Mouse (Mus musculus) E14TG2a.4 (cell line): ENCODE results near the gene Abtb2.

Experiments used
- H3K27me3 ChIP-seq: 2 replicates; pipeline ENCODE4 v1.6.1; 2014; ENCODE audit warnings: low read length, control low read depth; ENCODE audit not compliant: insufficient read depth
- H3K36me3 ChIP-seq: 2 replicates; pipeline ENCODE4 v1.6.1; 2014; ENCODE audit warnings: low read length, control low read depth; ENCODE audit not compliant: insufficient read depth
- H3K4me1 ChIP-seq: replicated peaks from 2 replicates; pipeline ENCODE4 v1.6.1; 2014; ENCODE audit warnings: low read depth, low read length, control low read depth
- H3K4me3 ChIP-seq: replicated peaks from 2 replicates; pipeline ENCODE4 v1.5.1; 2014; ENCODE audit warnings: mild to moderate bottlenecking, low read length
- H3K9me3 ChIP-seq: 2 replicates; pipeline ENCODE4 v1.6.1; 2014; ENCODE audit warnings: low read length, control low read depth
- CTCF ChIP-seq: conservative IDR thresholded peaks from 2 replicates; pipeline ENCODE4 v1.5.1; 2014; ENCODE audit warnings: low read length
- NANOG ChIP-seq: IDR thresholded peaks from 2 replicates; pipeline ENCODE4 v1.6.1; 2014; ENCODE audit warnings: borderline replicate concordance, low read length, mixed read lengths
- POU5F1 ChIP-seq: IDR thresholded peaks from 2 replicates; pipeline ENCODE4 v1.6.1; 2014; ENCODE audit warnings: low read length, borderline replicate concordance

Abtb2 gene

DNA sequence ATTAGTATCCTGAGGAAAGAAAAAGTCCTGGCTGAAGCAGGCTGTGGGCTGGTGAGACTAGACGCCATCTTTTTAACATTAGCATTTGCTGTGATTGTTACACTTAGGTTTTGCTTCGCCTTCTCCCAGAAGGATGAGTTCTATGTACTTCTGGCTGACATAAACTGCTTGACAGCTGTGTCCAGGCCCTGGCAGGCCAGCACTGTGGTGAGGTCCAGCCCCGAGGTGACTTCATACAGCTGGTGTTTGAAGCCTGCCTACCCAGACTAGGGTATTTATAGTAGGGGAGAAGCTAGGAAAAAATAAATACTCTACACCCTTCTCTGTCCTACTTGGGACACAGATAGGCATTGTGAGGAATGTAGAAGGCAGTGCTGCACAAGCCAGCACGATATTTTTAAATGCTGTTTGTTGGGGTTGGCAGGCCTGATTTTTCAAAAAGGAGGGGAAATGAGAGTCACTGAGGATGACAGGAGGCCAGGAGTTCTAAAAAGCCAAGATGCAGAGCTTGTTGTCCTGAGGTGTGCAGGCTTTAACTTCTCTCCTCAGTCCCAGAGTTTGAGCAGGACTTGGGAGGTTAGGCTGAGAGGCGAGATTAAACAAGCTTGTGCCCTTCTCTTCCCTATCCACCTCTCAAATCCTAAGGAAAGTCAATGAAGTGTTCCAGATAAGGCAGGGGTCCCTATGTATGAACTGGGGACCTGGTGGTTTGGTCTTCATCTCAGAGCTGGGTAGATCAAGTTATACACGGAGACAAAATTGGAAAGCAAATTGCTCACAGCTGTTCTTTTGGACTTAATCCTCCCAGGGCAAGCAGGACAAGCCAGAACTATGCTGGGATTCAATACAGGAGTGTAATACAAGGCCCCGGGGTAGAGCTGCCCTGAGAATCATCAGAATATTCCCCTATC, 11.9 kb downstream of the Abtb2 start:
- Histone ChIP-seq H3K27me3 (0 out of 2 replicates have a peak, but pooled peaks cover 2% of the 10 kb centered on the region), H3K4me1 (no peaks in the 10 kb centered on the region), H3K9me3 (no peaks in the 10 kb centered on the region), H3K4me3 (no peak overlapping the region), H3K36me3 (no peaks in the 10 kb centered on the region)
- TF ChIP-seq CTCF (no peak), NANOG (no peak), POU5F1 (no peak)

GRCm38 (mm10) chr2:103578663-103579213, 12.6 kb downstream of the Abtb2 start:
- TF ChIP-seq NANOG (no peak), POU5F1 (no peak), CTCF (no peak)
- H3K27me3 ChIP-seq, result no peaks in the 10 kb centered on the region

GRCm38 (mm10) chr2:103580756-103581155, 14.6 kb downstream of the Abtb2 start:
- Histone ChIP-seq H3K4me1 (no peaks in the 10 kb centered on the region), H3K36me3 (no peaks in the 10 kb centered on the region), H3K9me3 (no peaks in the 10 kb centered on the region), H3K4me3 (no peak overlapping the region), H3K27me3 (no peaks in the 10 kb centered on the region)
- TF ChIP-seq CTCF (no peak), POU5F1 (no peak), NANOG (no peak)

More at GRCm38 (mm10) chr2:103578663-103579213, 12.6 kb downstream of the Abtb2 start:
- Histone ChIP-seq H3K4me3 (no peak overlapping the region), H3K4me1 (no peaks in the 10 kb centered on the region), H3K36me3 (no peaks in the 10 kb centered on the region), H3K9me3 (no peaks in the 10 kb centered on the region)

DNA sequence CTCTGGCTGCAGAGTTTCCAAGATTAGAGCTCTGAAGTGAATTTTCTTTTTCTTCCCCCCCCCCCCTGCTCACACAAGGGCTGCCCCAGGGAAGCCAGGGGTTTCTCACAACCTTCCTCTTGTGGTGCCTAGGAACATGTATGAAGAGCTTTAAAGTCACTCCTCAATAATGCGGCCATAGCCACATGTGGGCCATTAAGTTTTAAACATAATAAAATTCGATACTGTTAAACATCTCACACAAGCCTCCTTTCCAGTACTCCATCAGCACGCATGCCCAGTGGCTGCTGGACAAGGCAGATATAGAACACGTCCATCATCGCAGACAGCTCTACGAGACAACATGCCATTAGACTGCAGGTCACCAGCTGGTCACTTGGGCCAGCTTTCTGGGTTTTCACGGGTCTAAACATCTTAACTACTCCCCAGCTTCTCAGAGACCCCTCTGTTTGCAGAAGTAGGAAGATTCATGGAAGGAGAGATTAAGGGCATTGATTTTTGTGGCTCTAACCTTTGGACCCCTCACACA, 15.3 kb downstream of the Abtb2 start:
- TF ChIP-seq NANOG (no peak), CTCF (no peak), POU5F1 (no peak)
- H3K4me1 ChIP-seq, result no peaks in the 10 kb centered on the region
- no peak overlapping the region for H3K4me3 ChIP-seq
- no peaks in the 10 kb centered on the region for H3K36me3 ChIP-seq
- no peaks in the 10 kb centered on the region for H3K27me3 ChIP-seq
- H3K9me3 ChIP-seq, result no peaks in the 10 kb centered on the region

DNA sequence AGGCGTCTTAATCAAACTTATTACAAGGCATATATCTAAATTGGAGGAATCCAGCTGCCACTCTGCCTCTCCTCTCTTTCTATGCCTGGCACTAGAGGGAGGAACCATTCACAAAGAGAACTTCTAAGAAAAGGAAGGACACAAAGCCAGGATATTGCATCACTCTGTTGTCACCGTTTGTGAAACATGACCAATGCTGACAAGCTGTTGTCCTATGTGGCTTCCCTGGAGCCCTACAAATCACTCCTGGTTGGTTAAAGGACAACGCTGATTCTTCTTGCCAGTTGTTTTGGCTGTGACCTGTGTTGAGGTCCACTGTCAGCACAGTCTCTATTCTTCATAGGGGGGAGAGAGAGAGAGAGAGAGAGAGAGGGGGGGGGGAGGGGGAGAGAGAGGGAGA, 17.2 kb downstream of the Abtb2 start:
- TF ChIP-seq CTCF (no peak), POU5F1 (no peak), NANOG (no peak)
- Histone ChIP-seq H3K4me1 (no peaks in the 10 kb centered on the region), H3K36me3 (no peaks in the 10 kb centered on the region), H3K9me3 (no peaks in the 10 kb centered on the region), H3K27me3 (no peaks in the 10 kb centered on the region), H3K4me3 (no peak overlapping the region)

- Histone ChIP-seq H3K4me1 (no peaks in the 10 kb centered on the region), H3K36me3 (no peaks in the 10 kb centered on the region), H3K4me3 (no peak overlapping the region), H3K9me3 (no peaks in the 10 kb centered on the region), H3K27me3 (no peaks in the 10 kb centered on the region)
- TF ChIP-seq NANOG (no peak), CTCF (no peak), POU5F1 (no peak)
Observed at GRCm38 (mm10) chr2:103584093-103584492, 18.0 kb downstream of the Abtb2 start.

DNA sequence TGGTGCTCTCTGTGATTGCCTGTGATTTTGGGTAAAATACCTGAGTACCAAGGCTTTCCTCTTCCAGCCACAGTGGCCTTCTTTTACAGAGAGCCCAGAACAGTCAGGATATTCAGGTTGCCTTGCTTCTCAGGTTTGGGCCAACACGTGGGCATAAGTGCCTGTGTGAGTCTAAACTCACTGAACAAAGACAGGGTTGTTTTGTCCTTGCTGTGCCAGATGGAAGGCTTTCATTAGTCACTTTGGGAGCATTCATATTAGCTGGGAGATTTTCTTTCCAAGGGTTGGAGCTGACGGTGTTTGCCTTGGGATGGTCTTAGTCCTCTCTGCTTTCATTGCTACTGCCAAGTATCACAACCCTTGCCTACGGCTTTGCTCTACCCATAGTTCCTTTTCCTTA, 20.3 kb downstream of the Abtb2 start:
- Histone ChIP-seq H3K36me3 (no peaks in the 10 kb centered on the region), H3K9me3 (no peaks in the 10 kb centered on the region), H3K4me1 (no peaks in the 10 kb centered on the region), H3K4me3 (no peak overlapping the region), H3K27me3 (no peaks in the 10 kb centered on the region)
- no peak for TF ChIP-seq POU5F1
- TF ChIP-seq CTCF, result no peak
- TF ChIP-seq NANOG, result no peak

DNA sequence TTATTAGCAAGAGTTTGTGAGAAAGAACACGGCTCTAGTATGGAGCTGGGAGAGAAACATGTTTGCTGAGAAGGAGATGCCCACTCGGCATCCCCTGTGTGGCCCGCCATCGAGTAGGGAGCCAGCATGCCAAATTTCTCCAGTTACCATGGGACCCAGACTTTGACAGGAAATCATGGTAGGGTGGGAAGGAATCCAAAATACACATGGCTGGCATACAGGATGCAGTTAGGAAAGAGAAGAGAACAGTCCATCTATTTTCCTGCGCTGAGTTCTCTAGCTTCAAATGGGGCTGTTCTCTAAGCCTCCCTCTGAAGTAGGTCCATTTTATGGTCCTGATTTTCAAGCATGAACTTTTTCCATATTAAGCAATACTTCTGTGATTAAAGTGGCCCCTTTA, 22.7 kb downstream of the Abtb2 start:
- Histone ChIP-seq H3K27me3 (no peaks in the 10 kb centered on the region), H3K4me1 (no peaks in the 10 kb centered on the region), H3K9me3 (no peaks in the 10 kb centered on the region), H3K4me3 (no peak overlapping the region), H3K36me3 (no peaks in the 10 kb centered on the region)
- TF ChIP-seq CTCF (no peak), POU5F1 (no peak), NANOG (no peak)
